Mouse (Mus musculus) spleen, postnatal 36 days (tissue): Measurements from ENCODE around the gene Dnttip2.
"Not testable (repeated sequence)": the region's sequence is repeated elsewhere in the genome, so short reads cannot be mapped to it uniquely, and the experiment has no call there.

ENCODE experiments used
- DNase-seq, 2 experiments: peaks; one replicate each; pipeline ENCODE4 v3.0.0; 2022; ENCODE audit warnings: low spot score in 2 of 2, mixed read lengths in 1 of 2

Dnttip2 gene

DNA sequence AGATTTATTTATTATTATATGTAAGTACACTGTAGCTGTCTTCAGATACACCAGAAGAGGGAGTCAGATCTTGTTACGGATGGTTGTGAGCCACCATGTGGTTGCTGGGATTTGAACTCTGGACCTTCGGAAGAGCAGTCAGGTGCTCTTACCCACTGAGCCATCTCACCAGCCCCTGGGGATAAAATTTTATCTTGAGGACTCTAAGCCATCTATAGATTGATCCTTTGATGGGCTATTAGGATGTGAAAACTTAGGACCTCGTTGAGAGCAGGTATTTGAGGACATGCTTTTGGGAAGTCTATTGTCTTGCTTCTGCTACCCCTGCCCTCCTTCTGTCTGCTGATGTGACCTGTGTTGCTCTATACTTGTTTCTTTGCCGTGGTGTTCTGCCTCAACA is 15.2 kb downstream of the Dnttip2 start:
- DNase-seq, result not testable (repeated sequence)

GRCm38 (mm10) chr3:122290696-122291095 is 16.5 kb downstream of the Dnttip2 start:
- DNase-seq, result peak; percentile 19 to 32

DNA sequence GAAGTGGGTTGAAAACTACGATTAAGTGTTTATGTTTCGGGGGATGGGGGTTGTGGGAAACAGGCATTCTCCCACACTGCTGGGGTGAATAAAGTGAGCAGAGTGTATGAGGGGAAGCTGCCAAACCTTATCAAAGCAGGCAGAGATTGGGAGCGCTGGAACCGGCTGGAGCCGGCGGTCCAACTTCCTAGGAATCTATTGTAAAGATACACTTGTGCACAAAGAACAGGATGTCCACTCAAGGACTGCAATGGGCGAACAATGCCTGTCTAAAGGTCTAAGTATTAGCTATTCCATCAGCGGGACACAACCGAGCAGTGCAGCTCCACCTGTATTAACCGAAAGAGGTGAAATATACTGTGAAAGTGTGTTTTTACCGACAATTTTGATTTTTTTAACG is 17.6 kb downstream of the Dnttip2 start:
- no peak for DNase-seq

- peak; percentile 88 to 90 for DNase-seq
Observed at GRCm38 (mm10) chr3:122292300-122293222, 18.4 kb downstream of the Dnttip2 start.

DNA sequence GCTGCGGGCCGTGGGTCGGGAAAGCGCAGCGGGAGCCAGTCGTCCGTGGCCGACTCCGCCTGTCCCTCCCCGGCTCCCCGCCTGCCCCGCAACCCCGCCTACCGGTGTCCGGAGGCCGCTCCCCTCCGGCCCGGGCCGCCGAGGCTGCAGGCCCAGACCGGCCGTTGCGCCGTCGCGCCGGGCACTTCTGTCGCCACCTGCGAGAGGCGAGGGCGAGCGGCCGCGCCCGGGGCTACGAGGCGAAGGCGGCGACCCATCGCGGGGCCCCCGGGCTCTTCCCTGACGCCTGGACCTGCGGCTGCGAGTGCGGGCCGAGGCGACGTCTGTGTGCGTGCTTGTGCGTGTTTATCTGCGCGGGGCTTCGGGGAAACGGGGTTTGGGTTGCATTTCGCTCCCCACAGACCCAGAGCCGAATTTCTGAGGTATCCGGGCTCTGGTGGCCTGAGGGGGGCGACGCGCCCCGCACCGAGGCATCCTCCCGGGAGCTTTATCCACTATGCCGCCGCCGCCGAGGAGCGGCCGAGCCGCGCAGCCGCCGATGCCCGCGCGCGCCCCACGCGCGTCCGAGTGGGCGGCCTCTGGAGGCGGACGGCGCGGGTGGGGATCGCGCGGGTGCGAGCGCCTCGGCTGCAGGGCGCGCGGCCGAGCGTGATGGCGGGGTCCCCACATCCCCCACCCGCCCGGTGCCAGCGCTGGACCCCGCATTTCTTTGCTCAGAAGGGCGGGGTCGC is 19.2 kb downstream of the Dnttip2 start:
- DNase-seq, result peak; percentile 9 to 21

GRCm38 (mm10) chr3:122293954-122294850 is 20.0 kb downstream of the Dnttip2 start, which contains the start of gene Bcar3:
Gene Bcar3 (plus strand): TSS chr3:122294136.
- DNase-seq, result peak; percentile 85 to 87

DNA sequence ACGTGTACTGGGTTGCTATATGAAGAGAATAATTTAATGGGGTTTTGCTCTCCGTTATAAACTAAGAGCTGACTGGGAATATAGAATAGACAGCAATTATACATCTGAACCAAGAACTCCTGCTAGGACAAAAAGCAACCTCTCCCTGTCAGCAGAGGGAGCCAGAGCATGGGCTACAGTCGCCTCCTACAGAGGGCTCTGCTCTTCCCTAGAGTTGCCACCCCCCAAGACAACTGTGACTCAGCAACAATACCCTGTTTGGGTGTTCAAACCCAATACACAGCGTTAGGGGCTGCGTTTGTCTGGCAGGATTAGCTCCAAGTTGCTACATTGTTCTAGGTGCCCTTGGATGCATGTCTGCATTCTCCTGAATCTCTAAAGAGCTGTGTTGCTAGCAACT is 21.3 kb downstream of the Dnttip2 start:
- DNase-seq, result peak; percentile 49 to 52

DNA sequence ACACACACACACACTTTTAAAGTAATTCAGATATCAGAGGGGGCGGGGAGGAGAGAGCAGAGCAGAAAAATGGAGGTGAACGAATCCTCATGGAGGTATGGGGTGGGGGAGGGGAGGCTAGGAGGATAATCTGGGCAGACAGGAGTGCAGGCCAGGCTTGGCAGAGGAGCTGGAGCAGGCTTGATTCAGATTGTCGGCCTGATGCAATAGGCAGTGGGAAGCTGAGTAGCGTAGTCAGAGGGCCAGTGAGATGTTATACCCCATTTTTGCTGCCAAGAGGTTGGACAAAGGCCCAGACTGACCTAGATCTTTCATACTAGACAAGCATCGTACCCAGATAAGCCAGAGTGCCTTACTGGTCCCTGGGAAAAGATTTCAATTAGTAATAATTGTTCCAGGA is 22.8 kb downstream of the Dnttip2 start:
- DNase-seq, result no peak

DNA sequence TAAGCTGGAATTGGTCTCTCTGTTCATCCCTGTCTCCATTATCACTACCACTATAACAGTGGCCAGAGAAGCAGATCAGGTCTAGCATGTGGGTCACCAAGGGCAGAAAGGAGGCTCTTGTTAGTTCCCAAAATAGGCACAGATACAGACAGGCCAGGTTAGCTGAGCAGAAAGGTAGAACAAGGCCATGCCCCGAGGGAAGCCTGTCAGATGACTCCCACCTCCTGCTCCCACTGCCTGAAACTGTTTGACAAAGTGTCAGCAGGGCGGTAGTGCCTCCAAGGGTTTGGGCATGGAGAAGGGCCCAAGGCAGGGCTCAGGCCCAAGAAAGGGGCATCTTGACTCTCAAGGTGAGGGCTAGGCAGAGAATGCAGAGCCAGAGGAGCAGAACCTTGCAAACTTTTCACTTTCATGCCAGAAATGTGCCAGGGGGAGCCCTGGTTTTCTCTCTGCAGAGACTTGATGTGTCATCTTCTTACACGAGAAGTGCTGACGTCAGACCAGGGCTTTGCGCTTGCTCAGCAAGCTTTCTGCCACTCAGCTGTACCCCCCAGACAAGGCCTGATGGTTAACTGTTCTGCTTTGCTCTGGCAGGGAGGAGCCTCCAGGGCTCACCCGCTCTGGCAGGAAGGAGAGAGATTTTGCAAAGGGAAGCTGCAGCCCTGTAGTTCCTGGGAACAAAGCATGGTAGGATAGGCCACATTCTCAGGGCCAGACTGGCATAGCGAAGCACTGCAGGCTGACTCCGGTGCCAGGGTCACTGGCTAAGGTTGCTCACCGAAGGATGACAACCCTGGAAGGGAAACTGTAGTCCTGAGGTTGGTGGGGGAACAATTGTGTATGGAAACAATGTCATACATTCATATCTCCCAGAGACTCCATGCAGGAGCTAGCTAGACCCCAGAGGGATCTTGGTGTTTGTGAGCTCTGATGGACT is 27.1 kb downstream of the Dnttip2 start:
- DNase-seq, result peak; percentile 19 to 25

GRCm38 (mm10) chr3:122304560-122304959 is 30.4 kb downstream of the Dnttip2 start:
- DNase-seq, result no peak

DNA sequence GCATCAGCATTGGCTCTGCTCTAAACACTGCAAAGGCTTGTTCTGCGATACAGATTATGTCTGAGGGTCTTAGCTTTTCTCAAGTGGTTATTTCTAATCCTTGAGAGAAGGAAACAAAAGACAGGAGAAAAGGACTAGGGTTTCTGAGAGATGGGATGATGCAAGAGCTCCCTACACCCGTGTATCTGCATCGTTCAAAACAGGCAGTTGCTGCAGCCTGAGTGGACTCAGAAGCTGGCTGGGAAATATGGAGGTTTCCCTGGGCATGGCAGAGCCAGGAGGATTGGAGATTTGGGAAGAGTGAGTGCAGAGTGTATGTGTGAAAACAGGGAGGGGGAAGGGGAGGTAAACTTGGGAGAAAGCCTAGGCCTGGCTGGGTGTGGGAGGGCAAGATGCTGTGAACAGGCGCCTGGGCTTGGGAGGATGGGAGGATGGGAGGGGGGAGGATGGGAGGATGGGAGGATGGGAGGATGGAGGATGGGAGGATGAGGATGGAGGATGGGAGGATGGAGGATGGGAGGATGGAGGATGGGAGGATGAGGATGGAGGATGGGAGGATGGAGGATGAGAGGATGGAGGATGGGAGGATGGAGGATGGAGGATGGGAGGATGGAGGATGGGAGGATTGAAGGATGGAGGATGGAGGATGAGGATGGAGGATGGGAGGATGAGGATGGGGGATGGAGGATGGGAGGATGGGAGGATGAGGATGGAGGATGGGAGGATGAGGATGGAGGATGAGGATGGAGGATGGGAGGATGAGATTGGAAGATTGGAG is 33.9 kb downstream of the Dnttip2 start:
- no peak for DNase-seq

DNA sequence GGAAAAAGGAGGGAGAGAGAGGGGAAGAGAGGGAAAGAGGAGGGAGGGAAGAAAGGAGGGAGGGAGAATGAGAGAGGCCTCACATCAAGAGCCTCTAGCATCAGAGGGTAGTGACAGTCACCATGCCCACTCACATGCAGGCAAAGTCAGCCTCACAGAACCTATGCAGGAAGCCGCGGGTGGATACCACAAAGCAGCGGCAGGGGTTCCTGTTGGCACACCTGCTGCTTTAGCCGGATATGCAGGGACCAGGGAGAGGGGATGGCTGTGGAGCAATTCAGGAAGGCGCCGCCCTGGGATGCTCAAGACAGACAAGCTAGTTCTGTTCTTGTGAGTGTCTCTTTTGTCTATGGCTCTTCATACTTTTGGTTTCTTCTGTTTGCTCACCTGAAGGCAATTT is 34.8 kb downstream of the Dnttip2 start:
- no peak for DNase-seq

GRCm38 (mm10) chr3:122312078-122312477 is 37.9 kb downstream of the Dnttip2 start:
- DNase-seq, result peak; percentile 54 to 63

DNA sequence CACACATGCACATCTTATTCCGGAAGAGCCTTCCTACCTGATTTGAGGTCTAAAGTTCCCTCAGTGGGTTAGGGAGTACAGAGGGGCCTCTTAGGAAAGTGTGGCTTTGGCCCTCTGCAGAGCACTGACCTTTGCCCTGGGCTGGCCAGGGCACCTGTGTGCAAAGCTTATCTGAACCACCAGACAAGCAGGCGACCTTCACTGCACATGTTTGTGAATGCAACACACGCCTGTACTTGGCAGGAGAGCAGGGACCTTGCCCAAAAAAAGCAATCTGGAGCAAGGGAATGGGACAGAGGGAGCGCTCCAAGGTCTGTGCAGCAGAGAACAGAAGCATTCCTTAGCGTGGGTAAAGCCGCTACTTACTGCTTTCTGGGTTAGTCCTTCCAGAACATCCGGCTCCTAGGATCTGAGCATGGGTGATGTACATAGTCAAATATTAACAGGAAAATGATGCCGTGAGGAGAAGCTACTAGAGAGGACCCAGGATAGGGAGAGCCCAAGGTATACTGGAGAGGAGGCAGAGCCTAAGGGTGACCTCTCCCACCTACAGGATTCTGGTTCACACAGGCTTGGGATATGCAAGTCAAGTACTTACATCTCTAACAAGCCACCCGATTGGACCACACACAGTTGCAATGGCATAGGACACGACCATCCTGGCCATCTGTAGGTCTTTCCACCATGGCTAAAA is 38.9 kb downstream of the Dnttip2 start:
- no peak for DNase-seq

DNA sequence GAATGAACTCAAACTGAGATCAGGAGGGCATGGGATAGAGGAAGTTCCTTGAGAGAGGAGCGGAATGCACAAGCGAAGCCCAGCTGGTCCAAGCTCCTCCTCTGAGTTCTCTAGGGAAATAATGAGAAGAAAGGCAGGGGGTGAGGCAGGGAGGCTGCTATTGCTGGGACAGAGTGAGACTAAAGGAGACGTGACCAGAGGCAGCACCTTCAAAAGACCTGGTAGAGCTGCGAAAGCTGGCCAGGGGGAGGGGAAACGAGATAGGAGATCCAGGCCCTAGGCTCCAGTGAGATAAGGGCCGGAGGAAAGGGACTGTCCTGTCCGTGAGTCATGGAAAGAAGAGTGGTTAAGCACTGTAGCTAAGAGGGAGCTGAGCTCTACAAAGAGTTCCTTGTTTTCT is 39.7 kb downstream of the Dnttip2 start:
- DNase-seq, result no peak

GRCm38 (mm10) chr3:122316621-122317020 is 42.4 kb downstream of the Dnttip2 start:
- DNase-seq, result no peak

GRCm38 (mm10) chr3:122317339-122317738 is 43.2 kb downstream of the Dnttip2 start:
- DNase-seq, result no peak

DNA sequence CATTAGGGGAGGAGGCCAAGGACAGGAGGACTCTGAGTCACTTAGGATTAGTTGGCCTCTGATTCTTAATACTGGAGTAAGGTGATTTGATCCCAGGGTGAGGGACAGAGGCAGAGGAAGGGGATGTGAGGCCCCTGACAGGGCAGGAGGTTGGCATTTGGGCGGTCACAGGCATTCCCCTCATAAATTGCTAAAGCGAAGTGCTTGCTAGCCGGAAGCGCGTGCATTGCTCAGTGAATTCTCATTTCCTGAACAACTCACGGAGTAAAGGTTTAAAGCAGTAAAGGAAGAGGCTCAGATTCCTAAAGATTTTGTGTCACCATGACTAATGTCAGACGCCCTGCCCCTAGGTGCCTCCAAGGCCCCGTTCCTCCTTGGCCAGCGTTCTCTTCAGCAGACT is 48.0 kb downstream of the Dnttip2 start:
- no peak for DNase-seq

- no peak for DNase-seq
Observed at GRCm38 (mm10) chr3:122323841-122324240, 49.7 kb downstream of the Dnttip2 start.
